Mouse (Mus musculus) lung, adult 2 months (tissue): ENCODE data around the gene Taok3.

Source experiments
- CTCF ChIP-seq: fragments of 200-500 bp; IDR thresholded peaks from 2 replicates; pipeline ENCODE4 v1.5.1; 2011; ENCODE audit warnings: mild to moderate bottlenecking, low read length, control low read depth; ENCODE audit not compliant: insufficient read depth
- POLR2A ChIP-seq: fragments of 200-500 bp; IDR thresholded peaks from 2 replicates; pipeline ENCODE4 v1.6.1; 2011; ENCODE audit warnings: low read depth, mild to moderate bottlenecking, control low read depth, low read length, borderline replicate concordance; ENCODE audit errors: extremely low read depth

- TF ChIP-seq CTCF (no peak), POLR2A (no peak)
These were observed 3.2 kb downstream of the Taok3 start for GRCm38 (mm10) chr5:117123102-117123501.
